Mouse (Mus musculus) midbrain, embryonic 15.5 days (tissue): Measurements from ENCODE around the gene Vrk1. TPM values are rescaled to one million over a fixed set of nuclear protein-coding genes. Genes with fewer than 3 reads are reported as not detected.

Experiments
- ATAC-seq: fragments of 200-750 bp; cut with Nextera tagmentation; replicated peaks from 2 replicates; pipeline ENCODE4 v1.8.0; 2017; ENCODE audit warnings: moderate TSS enrichment
- H3K27ac ChIP-seq: fragments of 300-500 bp; sonication (generic); 2 replicates; pipeline ENCODE4 v1.5.1; 2015; ENCODE audit warnings: mild to moderate bottlenecking, inconsistent platforms
- H3K27me3 ChIP-seq: fragments of 300-500 bp; sonication (generic); replicated peaks from 2 replicates; pipeline ENCODE4 v1.6.1; 2015; ENCODE audit warnings: inconsistent platforms
- H3K36me3 ChIP-seq: fragments of 300-500 bp; sonication (generic); replicated peaks from 2 replicates; pipeline ENCODE4 v1.6.1; 2015; ENCODE audit warnings: inconsistent platforms
- H3K4me1 ChIP-seq: fragments of 300-500 bp; sonication (generic); 2 replicates; pipeline ENCODE4 v1.6.1; 2015; ENCODE audit warnings: inconsistent platforms
- H3K4me2 ChIP-seq: fragments of 300-500 bp; sonication (generic); 2 replicates; pipeline ENCODE4 v1.6.1; 2015; ENCODE audit warnings: inconsistent platforms, mild to moderate bottlenecking, moderate library complexity
- H3K4me3 ChIP-seq: fragments of 300-500 bp; sonication (generic); 2 replicates; pipeline ENCODE4 v1.5.1; 2015; ENCODE audit warnings: mild to moderate bottlenecking, inconsistent platforms
- H3K9ac ChIP-seq: fragments of 300-500 bp; sonication (generic); 2 replicates; pipeline ENCODE4 v1.6.1; 2015; ENCODE audit warnings: mild to moderate bottlenecking, inconsistent platforms
- H3K9me3 ChIP-seq: fragments of 300-500 bp; sonication (generic); 2 replicates; pipeline ENCODE4 v1.6.1; 2016; ENCODE audit warnings: inconsistent platforms
- WGBS: fragments of 180-500 bp; shearing (Covaris S2); methylation state at CpG from one replicate; pipeline ENCODE4 v1.1.7; 2015; ENCODE audit warnings: mixed read lengths; 5-methylcytosine and 5-hydroxymethylcytosine counted together
- polyA plus RNA-seq: library from polyadenylated mRNA; unstranded; fragments of >200 nt; fragmentation: Nextera tagmentation; extraction: Ambion mirVana; gene quantifications from 2 replicates; pipeline ENCODE4 v1.2.1, GENCODE M21; 2015

Gene Vrk1
- polyA plus RNA-seq, 1 experiment from 2014 or later, result 32.6 TPM

DNA sequence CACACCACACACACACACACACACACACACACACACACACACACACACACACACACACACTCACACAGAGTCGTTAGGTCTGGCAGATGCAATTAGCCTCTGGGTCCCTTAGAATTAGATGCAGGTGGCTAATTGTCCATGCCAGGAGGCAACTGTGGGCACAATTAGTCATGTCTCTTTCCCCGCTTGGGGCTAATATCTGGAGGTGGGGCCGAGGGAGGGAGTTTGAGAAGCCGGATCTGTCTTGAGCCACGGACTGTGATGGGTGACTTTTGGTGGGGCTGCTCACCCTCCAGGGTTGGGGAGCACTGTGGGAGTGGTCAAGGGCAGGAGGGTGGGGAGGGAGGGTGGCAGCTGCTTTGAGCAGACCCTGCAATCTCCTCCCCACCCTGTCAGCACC lies 35.9 kb upstream of the Vrk1 start:
- H3K36me3 ChIP-seq, result no peaks in the 10 kb centered on the region
- WGBS, result 40% methylated on average over 5 of the region's 5 CpGs
- no peaks in the 10 kb centered on the region for H3K27me3 ChIP-seq
- ATAC-seq, result no peak
- H3K4me1 ChIP-seq, result no peaks in the 10 kb centered on the region
- no peak overlapping the region for H3K9ac ChIP-seq
- no peaks in the 10 kb centered on the region for H3K9me3 ChIP-seq
- H3K4me2 ChIP-seq, result no peak overlapping the region
- no peak overlapping the region for H3K27ac ChIP-seq
- H3K4me3 ChIP-seq, result no peak overlapping the region

DNA sequence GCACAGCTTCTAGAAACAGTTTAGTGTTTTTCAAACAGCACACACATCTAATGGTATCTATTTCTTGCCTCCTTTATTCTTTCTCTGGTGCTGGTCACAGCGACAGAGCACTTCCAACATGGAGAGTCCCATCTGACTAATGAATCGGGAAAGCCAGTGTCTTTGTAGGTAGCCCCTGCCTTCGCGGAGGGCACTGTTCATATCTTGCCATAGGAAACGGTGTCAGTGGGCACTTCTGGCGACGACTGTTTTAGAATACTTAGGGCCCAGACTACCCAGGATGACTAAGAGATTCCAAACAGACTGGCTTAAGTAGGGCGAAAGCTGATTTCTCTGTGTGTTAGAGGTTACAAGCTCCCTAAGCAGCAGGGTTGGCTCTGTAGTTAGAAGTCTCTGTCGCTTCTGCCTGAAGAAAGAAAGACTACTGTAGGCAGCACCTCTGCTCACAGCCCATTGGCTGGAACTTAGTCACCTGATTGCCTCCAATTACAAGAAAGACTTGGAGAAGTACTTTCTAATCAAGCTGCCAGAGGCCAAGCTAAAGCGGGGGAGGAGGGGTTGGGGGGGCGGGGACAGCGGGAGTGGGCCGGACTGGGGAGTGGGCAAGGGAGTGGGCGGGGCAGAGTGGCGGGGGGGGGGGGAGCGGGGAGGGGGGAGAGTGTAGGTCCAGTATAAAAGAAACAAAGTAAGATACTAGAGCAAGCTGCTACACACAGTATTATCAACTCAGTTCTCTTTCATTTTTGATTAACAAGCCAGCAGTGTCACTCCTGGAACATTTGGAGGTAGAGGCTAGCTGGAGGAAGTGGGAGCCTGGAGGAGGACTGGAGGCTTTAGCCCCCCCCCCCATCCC lies 28.7 kb upstream of the Vrk1 start:
- H3K9ac ChIP-seq, result no peak overlapping the region
- no peaks in the 10 kb centered on the region for H3K4me1 ChIP-seq
- H3K36me3 ChIP-seq, result no peaks in the 10 kb centered on the region
- 31% methylated on average over 14 of the region's 16 CpGs for WGBS
- H3K4me2 ChIP-seq, result no peak overlapping the region
- no peak overlapping the region for H3K27ac ChIP-seq
- no peaks in the 10 kb centered on the region for H3K9me3 ChIP-seq
- ATAC-seq, result no peak
- no peak overlapping the region for H3K4me3 ChIP-seq
- no peaks in the 10 kb centered on the region for H3K27me3 ChIP-seq

DNA sequence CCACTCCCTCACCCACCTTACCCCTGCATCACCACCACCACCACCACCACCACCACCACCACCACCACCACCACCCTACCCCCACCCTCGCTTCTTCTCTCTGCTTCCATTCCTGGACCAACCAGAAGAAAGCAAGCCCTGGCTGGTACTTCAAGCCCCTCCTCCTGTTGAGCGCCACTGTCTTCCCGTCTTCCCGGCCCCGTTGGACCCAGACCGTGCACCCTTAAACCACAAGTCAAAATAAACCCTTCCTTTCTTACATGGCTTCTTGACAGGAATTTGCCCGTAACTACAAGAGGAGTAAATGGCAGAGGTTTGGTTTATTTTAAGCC lies 28.1 kb upstream of the Vrk1 start:
- H3K27ac ChIP-seq, result no peak overlapping the region
- no peak overlapping the region for H3K9ac ChIP-seq
- no peaks in the 10 kb centered on the region for H3K27me3 ChIP-seq
- H3K4me1 ChIP-seq, result no peaks in the 10 kb centered on the region
- no peaks in the 10 kb centered on the region for H3K36me3 ChIP-seq
- H3K4me2 ChIP-seq, result no peak overlapping the region
- WGBS, result 75% methylated on average over 7 of the region's 7 CpGs
- H3K4me3 ChIP-seq, result no peak overlapping the region
- no peak for ATAC-seq
- no peaks in the 10 kb centered on the region for H3K9me3 ChIP-seq

DNA sequence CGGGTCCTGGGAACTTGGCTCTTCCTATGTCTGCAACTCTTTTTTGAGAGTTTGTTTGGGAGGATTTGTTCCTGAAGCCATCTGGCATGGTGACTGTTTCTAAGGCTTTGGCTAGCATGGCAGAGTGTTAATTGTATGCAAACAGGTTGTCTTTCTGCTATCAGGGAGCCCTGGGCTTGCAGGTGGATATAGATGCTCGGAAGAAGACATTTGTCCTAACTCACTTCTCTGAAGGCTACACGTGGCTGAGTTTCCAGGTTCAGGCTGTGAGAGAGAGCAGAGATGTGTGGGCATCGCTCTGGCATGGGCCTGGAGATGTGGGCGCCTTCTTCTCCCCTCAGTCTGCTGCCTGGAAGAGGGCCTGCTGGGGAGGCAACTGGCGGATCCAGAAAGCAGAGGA lies 27.4 kb upstream of the Vrk1 start:
- no peak overlapping the region for H3K4me3 ChIP-seq
- WGBS, result 89% methylated on average over 6 of the region's 6 CpGs
- H3K4me2 ChIP-seq, result no peak overlapping the region
- H3K27me3 ChIP-seq, result no peaks in the 10 kb centered on the region
- no peaks in the 10 kb centered on the region for H3K9me3 ChIP-seq
- no peak overlapping the region for H3K27ac ChIP-seq
- no peaks in the 10 kb centered on the region for H3K36me3 ChIP-seq
- no peaks in the 10 kb centered on the region for H3K4me1 ChIP-seq
- H3K9ac ChIP-seq, result no peak overlapping the region
- no peak for ATAC-seq

DNA sequence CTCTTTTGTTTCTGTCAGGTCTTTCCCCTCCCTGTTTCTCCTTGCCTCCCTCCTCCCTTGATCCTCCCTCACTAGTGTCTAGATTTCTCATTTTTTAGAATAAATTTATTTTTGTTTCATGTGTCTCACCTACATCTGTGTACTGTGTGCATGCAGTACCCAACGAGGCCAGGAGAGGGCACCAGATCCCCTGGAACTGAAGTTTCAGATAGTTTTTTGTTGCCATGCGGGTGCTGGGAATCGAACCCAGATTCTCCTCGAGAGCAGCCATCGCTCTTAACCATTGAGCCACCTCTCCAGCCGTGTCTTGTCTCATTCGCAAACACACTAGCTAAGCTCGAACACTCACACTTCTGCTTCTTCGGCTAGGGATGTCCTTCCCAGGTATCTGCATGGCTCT lies 26.5 kb upstream of the Vrk1 start:
- ATAC-seq, result no peak
- no peak overlapping the region for H3K4me2 ChIP-seq
- WGBS, result 93% methylated on average over 9 of the region's 9 CpGs
- H3K9me3 ChIP-seq, result no peaks in the 10 kb centered on the region
- no peak overlapping the region for H3K4me3 ChIP-seq
- no peaks in the 10 kb centered on the region for H3K27me3 ChIP-seq
- H3K36me3 ChIP-seq, result no peaks in the 10 kb centered on the region
- no peak overlapping the region for H3K9ac ChIP-seq
- H3K4me1 ChIP-seq, result no peaks in the 10 kb centered on the region
- no peak overlapping the region for H3K27ac ChIP-seq

DNA sequence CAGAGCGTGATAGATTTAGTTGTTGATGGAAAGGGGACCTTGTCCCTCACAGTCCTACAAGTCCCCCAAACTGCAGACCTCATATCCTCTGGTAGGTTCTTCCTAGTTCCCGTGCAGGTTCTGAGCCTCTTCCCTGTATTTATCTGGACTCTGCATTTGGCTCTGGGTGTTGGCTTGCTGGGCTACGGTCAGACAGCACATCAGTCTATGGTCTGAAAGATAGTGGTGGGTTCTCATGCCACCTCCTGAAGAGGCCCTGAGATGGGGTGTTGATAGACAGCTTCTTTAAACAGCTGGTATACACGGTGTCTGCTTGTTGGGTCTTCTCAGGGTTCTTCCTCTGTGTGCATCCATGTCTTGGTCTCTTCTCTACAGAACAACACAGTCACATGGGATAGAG lies 21.6 kb upstream of the Vrk1 start:
- no peaks in the 10 kb centered on the region for H3K27me3 ChIP-seq
- 0 out of 2 replicates have a peak, but pooled peaks cover 4% of the 10 kb centered on the region for H3K4me1 ChIP-seq
- H3K4me3 ChIP-seq, result no peak overlapping the region
- no peak overlapping the region for H3K9ac ChIP-seq
- H3K36me3 ChIP-seq, result no peaks in the 10 kb centered on the region
- H3K9me3 ChIP-seq, result no peaks in the 10 kb centered on the region
- ATAC-seq, result no peak
- H3K4me2 ChIP-seq, result no peak overlapping the region
- no peak overlapping the region for H3K27ac ChIP-seq
- WGBS, result 87% methylated on average over 4 of the region's 4 CpGs

DNA sequence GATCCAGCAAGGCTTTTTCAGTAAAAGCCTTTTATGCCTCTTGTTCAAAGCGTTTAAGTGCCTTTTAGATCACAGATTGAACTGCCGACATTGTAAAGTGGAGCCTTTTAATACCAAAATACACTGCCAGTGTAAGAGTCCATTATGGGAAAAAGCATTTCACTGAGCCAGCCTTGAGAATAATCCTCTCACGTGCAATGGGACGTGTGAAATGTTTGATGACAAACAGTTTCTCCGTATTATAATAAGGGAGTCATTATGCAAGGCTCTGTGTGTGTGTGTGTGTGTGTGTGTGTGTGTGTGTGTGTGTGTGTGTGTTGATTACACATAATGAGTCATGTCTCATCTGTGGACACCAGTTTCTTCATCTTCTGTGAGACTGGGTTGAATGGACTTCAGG lies 17.3 kb upstream of the Vrk1 start:
- Histone ChIP-seq H3K9me3 (no peaks in the 10 kb centered on the region), H3K4me3 (no peak overlapping the region), H3K36me3 (no peaks in the 10 kb centered on the region), H3K27me3 (no peaks in the 10 kb centered on the region), H3K27ac (no peak overlapping the region), H3K4me1 (0 out of 2 replicates have a peak, but pooled peaks cover 4% of the 10 kb centered on the region), H3K4me2 (no peak overlapping the region), H3K9ac (no peak overlapping the region)
- WGBS, result 38% methylated on average over 5 of the region's 5 CpGs
- ATAC-seq, result no peak

DNA sequence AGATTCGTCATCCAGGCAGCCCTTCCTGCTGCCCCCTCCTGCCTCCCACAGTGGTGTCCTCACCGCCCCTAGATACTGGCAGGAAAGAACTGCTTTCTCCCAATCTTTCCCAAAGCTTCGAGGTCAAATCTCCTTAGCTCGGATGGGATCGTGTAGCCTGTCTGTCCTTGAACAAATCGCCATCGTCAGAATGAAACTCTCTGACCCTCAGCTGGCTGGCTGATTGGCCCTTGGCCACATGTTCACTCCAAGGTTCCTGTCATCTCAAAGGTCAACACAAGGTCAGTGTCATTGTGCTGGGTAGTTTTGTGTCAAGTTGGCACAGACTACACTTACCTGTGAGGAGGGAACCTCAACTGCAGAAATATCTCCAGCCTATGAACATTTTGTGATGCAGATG lies 16.7 kb upstream of the Vrk1 start:
- WGBS, result 75% methylated on average over 7 of the region's 7 CpGs
- H3K27me3 ChIP-seq, result no peaks in the 10 kb centered on the region
- no peak for ATAC-seq

DNA sequence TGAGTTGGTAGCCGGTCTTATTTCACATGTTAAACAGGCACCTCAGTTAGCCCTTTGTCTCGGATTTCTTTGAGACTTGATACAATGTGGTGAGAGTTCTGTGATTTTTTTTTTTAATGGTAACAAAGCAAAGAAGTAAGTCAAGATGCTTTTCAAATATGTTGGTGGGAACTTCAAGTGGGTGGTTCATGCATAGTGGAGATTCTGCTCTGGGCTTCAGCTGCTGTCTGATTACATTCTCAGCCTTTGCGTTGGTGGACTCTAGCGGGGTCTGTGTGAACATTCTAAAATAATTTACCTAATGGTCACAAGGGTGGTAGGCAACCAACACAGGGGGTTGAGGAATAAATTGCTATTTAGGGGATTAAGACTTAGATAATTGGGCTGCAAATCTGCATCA lies 14.1 kb upstream of the Vrk1 start:
- WGBS, result 61% methylated on average over 4 of the region's 4 CpGs
- no peak overlapping the region for H3K27ac ChIP-seq
- H3K9me3 ChIP-seq, result no peaks in the 10 kb centered on the region
- H3K4me2 ChIP-seq, result no peak overlapping the region
- H3K27me3 ChIP-seq, result no peaks in the 10 kb centered on the region
- H3K4me3 ChIP-seq, result no peak overlapping the region
- 0 out of 2 replicates have a peak, but pooled peaks cover 4% of the 10 kb centered on the region for H3K4me1 ChIP-seq
- H3K36me3 ChIP-seq, result no peaks in the 10 kb centered on the region
- ATAC-seq, result no peak
- H3K9ac ChIP-seq, result no peak overlapping the region

More for the DNA sequence above, 16.7 kb upstream of the Vrk1 start:
- Histone ChIP-seq H3K27ac (no peak overlapping the region), H3K4me2 (no peak overlapping the region), H3K4me1 (0 out of 2 replicates have a peak, but pooled peaks cover 4% of the 10 kb centered on the region), H3K36me3 (no peaks in the 10 kb centered on the region), H3K9me3 (no peaks in the 10 kb centered on the region), H3K9ac (no peak overlapping the region), H3K4me3 (no peak overlapping the region)

DNA sequence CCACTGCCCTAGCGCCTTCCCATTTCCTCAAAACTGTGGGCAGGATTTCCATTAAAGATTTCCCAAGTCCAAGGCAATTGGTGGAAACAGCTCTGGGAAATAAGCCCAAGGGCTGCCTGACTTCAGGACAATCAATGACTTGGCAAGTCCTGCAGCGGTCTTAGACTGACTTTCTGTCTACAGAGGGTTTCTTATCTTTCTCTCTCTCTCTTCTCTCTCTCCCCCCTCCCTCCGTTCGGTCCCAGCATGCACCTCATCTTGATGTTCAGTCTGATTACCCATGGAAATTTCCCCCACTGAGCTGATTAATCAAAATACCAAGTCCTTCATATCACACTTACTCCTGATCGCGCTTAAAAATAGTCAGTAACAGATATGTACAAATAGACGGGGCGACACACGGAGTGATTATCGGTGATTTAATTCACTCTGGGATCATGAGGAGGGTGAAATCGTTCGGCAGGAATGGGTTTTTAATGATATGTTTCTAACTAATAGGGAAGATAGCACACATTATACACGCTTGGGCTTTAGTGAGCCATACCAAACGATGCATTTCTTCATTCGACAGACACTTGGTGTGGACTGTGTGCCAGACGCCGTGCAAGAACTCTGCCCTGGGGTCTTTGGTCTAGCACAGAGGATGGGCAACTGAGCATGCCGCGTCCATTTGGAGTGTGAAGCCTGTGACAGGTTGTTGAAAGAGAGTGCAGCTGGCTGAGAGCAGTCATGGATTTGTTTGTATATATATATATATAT lies 12.8 kb upstream of the Vrk1 start:
- H3K27ac ChIP-seq, result no peak overlapping the region
- H3K4me2 ChIP-seq, result no peak overlapping the region
- H3K9ac ChIP-seq, result no peak overlapping the region
- no peak for ATAC-seq
- 81% methylated on average over 19 of the region's 19 CpGs for WGBS
- no peaks in the 10 kb centered on the region for H3K36me3 ChIP-seq
- 0 out of 2 replicates have a peak, but pooled peaks cover 4% of the 10 kb centered on the region for H3K4me1 ChIP-seq
- no peaks in the 10 kb centered on the region for H3K9me3 ChIP-seq
- H3K27me3 ChIP-seq, result no peaks in the 10 kb centered on the region
- H3K4me3 ChIP-seq, result no peak overlapping the region

DNA sequence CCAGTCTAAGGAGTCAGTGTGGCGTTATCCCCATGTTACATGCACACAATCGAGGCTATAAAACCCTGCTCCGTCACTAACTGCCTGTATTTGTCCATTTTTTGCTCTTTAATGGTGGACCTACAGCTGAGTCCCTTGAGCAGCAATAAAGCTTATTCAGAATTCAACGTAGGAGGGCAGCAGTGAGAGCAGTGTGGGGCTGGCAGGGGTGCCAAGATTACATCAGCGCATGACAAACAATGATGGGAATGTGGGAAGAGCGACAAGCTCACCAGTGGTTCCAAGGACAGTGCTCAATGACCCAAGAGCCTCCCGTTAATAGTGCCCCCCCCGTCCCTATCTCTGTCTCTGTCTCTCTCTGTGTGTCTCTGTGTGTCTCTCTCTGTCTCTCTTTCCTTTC lies 8.3 kb upstream of the Vrk1 start:
- ATAC-seq, result no peak
- Histone ChIP-seq H3K4me1 (no peaks in the 10 kb centered on the region), H3K36me3 (no peaks in the 10 kb centered on the region), H3K4me2 (no peak overlapping the region), H3K27ac (no peak overlapping the region), H3K9ac (no peak overlapping the region), H3K4me3 (no peak overlapping the region), H3K27me3 (no peaks in the 10 kb centered on the region), H3K9me3 (no peaks in the 10 kb centered on the region)
- WGBS, result 57% methylated on average over 8 of the region's 8 CpGs

DNA sequence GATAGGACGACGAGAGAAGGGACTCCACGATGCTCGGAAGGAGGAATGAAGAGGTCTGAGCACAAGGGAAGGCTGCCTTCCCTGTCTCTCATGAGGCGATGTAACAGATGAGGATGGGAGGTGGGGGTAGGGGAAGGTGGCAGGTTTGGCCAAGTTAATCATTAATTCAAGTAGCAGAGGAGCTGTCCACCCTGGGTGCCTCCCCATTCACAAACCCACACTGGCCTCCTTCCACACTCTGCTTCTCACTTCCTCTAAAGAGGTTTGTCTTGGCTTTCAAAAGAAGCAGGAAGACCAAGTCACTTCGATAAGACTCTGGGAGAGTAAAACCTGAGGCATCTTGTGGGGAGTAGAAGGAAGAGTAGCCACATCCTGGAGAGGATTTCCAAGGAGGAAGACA lies 5.3 kb upstream of the Vrk1 start:
- H3K4me3 ChIP-seq, result no peak overlapping the region
- H3K9me3 ChIP-seq, result no peaks in the 10 kb centered on the region
- WGBS, result 88% methylated on average over 6 of the region's 6 CpGs
- no peaks in the 10 kb centered on the region for H3K27me3 ChIP-seq
- H3K27ac ChIP-seq, result no peak overlapping the region
- no peaks in the 10 kb centered on the region for H3K36me3 ChIP-seq
- ATAC-seq, result no peak
- H3K4me2 ChIP-seq, result no peak overlapping the region
- H3K9ac ChIP-seq, result no peak overlapping the region
- peaks cover 2% of the 10 kb centered on the region; the same call in 1 of the 2 replicates for H3K4me1 ChIP-seq

DNA sequence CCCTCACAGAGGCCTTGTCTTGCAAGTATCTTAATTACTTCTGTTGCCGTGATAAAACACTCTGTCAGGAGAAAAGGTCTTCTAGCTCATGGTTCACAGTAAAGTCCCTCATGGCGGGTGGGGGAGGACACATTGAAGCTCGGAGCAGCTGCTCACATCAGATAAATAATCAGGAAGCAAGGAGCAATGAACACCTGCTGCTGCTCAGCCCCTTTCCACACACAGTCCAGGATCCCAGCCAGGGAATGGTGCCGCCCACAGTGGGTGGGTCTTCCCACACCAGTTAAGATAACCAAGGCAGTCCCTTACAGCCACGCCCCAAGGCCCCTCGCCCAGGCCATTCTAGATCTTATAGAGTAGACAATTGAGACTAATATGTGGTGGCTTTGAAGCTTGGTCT lies 3.8 kb upstream of the Vrk1 start:
- ATAC-seq, result no peak
- H3K27me3 ChIP-seq, result no peaks in the 10 kb centered on the region
- 87% methylated on average over 6 of the region's 6 CpGs for WGBS
- no peaks in the 10 kb centered on the region for H3K36me3 ChIP-seq
- no peak overlapping the region for H3K9ac ChIP-seq
- H3K27ac ChIP-seq, result no peak overlapping the region
- no peaks in the 10 kb centered on the region for H3K9me3 ChIP-seq
- H3K4me3 ChIP-seq, result no peak overlapping the region
- H3K4me2 ChIP-seq, result no peak overlapping the region
- peaks cover 10% of the 10 kb centered on the region for H3K4me1 ChIP-seq
